Mouse (Mus musculus): Measurements from ENCODE around the gene Gucy2e. TPM values are rescaled to one million over a fixed set of nuclear protein-coding genes. Genes with fewer than 3 reads are reported as not detected.

Gucy2e gene
- polyA plus RNA-seq, 1 experiment, result not detected

DNA sequence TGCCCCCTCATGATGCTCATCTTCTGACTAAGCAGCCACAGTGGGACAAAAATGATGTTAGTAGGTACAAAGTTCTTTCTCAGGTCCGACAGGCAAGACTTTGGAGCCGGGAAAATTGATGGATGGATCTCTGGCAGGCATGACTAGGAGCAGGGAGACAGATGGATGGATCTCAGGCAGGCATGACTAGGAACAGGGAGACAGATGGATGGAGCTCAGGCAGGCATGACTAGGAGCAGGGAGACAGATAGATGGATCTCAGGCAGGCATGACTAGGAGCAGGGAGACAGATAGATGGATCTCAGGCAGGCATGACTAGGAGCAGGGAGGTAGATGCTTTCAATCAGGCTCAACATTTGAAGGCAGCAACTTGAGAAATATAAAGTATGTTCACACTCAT is 25.4 kb downstream of the Gucy2e start:
- no peaks in the 10 kb centered on the region for H3K4me1 ChIP-seq (ENCODE audit: control insufficient read depth, insufficient read depth, low read length)
- WGBS, result 62% methylated on average over 2 of the region's 2 CpGs
- TF ChIP-seq CTCF (IDR thresholded peaks at IDR 0.05; ENCODE audit: control insufficient read depth, insufficient read depth, low read length) (no peak), POLR2A (IDR thresholded peaks at IDR 0.05; ENCODE audit: borderline replicate concordance, control insufficient read depth, low read depth, low read length) (no peak)
- no peak overlapping the region for H3K27ac ChIP-seq (ENCODE audit: control insufficient read depth, insufficient read depth, low read depth, low read length, poor library complexity)
- H3K4me3 ChIP-seq (replicated peaks; ENCODE audit: control insufficient read depth, low read depth, low read length), result no peak overlapping the region

- TF ChIP-seq CTCF (IDR thresholded peaks at IDR 0.05; ENCODE audit: control insufficient read depth, insufficient read depth, low read length), result no peak
- no peak for TF ChIP-seq POLR2A (IDR thresholded peaks at IDR 0.05; ENCODE audit: borderline replicate concordance, control insufficient read depth, low read depth, low read length)
- Histone ChIP-seq H3K4me3 (replicated peaks; ENCODE audit: control insufficient read depth, low read depth, low read length) (no peak overlapping the region), H3K4me1 (ENCODE audit: control insufficient read depth, insufficient read depth, low read length) (peaks cover 3% of the 10 kb centered on the region; the same call in 1 of the 2 replicates), H3K27ac (ENCODE audit: control insufficient read depth, insufficient read depth, low read depth, low read length, poor library complexity) (no peak overlapping the region)
- WGBS, result 18% methylated on average over 13 of the region's 13 CpGs
Observed at GRCm38 (mm10) chr11:69202469-69203230, 34.2 kb downstream of the Gucy2e start.

GRCm38 (mm10) chr11:69200231-69200630 is 36.6 kb downstream of the Gucy2e start:
- H3K4me3 ChIP-seq (replicated peaks; ENCODE audit: control insufficient read depth, low read depth, low read length), result no peak overlapping the region
- WGBS, result 59% methylated on average over 6 of the region's 6 CpGs
- peaks cover 3% of the 10 kb centered on the region; the same call in 1 of the 2 replicates for H3K4me1 ChIP-seq (ENCODE audit: control insufficient read depth, insufficient read depth, low read length)
- H3K27ac ChIP-seq (ENCODE audit: control insufficient read depth, insufficient read depth, low read depth, low read length, poor library complexity), result no peak overlapping the region
- TF ChIP-seq CTCF (IDR thresholded peaks at IDR 0.05; ENCODE audit: control insufficient read depth, insufficient read depth, low read length), result no peak
- TF ChIP-seq POLR2A (IDR thresholded peaks at IDR 0.05; ENCODE audit: borderline replicate concordance, control insufficient read depth, low read depth, low read length), result no peak

GRCm38 (mm10) chr11:69199251-69199650 is 37.6 kb downstream of the Gucy2e start:
- WGBS, result 100% methylated on average over 1 of the region's 1 CpGs
- TF ChIP-seq POLR2A (IDR thresholded peaks at IDR 0.05; ENCODE audit: borderline replicate concordance, control insufficient read depth, low read depth, low read length) (no peak), CTCF (IDR thresholded peaks at IDR 0.05; ENCODE audit: control insufficient read depth, insufficient read depth, low read length) (no peak)
- peaks cover 3% of the 10 kb centered on the region; the same call in 1 of the 2 replicates for H3K4me1 ChIP-seq (ENCODE audit: control insufficient read depth, insufficient read depth, low read length)
- H3K4me3 ChIP-seq (replicated peaks; ENCODE audit: control insufficient read depth, low read depth, low read length), result no peak overlapping the region
- H3K27ac ChIP-seq (ENCODE audit: control insufficient read depth, insufficient read depth, low read depth, low read length, poor library complexity), result no peak overlapping the region

- 25% methylated on average over 6 of the region's 6 CpGs for WGBS
- H3K4me3 ChIP-seq (replicated peaks; ENCODE audit: control insufficient read depth, low read depth, low read length), result no peak within 1 kb of the TSS
- no peak within 1 kb of the TSS for H3K27ac ChIP-seq (ENCODE audit: control insufficient read depth, insufficient read depth, low read depth, low read length, poor library complexity)
- peaks cover under 1% of the 10 kb centered on the region; the same call in 1 of the 2 replicates for H3K4me1 ChIP-seq (ENCODE audit: control insufficient read depth, insufficient read depth, low read length)
- no peak for TF ChIP-seq POLR2A (IDR thresholded peaks at IDR 0.05; ENCODE audit: borderline replicate concordance, control insufficient read depth, low read depth, low read length)
- TF ChIP-seq CTCF (IDR thresholded peaks at IDR 0.05; ENCODE audit: control insufficient read depth, insufficient read depth, low read length), result no peak
Observed at GRCm38 (mm10) chr11:69197743-69198142, 39.1 kb downstream of the Gucy2e start, which contains the start of gene Alox8. Gene Alox8, minus strand, starts transcription at chr11:69197843.

GRCm38 (mm10) chr11:69197194-69197593 is 39.6 kb downstream of the Gucy2e start:
- WGBS, result 1% methylated on average over 14 of the region's 14 CpGs
- TF ChIP-seq CTCF (IDR thresholded peaks at IDR 0.05; ENCODE audit: control insufficient read depth, insufficient read depth, low read length), result no peak
- no peak for TF ChIP-seq POLR2A (IDR thresholded peaks at IDR 0.05; ENCODE audit: borderline replicate concordance, control insufficient read depth, low read depth, low read length)
- H3K4me1 ChIP-seq (ENCODE audit: control insufficient read depth, insufficient read depth, low read length), result no peaks in the 10 kb centered on the region
- no peak overlapping the region for H3K4me3 ChIP-seq (replicated peaks; ENCODE audit: control insufficient read depth, low read depth, low read length)
- no peak overlapping the region for H3K27ac ChIP-seq (ENCODE audit: control insufficient read depth, insufficient read depth, low read depth, low read length, poor library complexity)

DNA sequence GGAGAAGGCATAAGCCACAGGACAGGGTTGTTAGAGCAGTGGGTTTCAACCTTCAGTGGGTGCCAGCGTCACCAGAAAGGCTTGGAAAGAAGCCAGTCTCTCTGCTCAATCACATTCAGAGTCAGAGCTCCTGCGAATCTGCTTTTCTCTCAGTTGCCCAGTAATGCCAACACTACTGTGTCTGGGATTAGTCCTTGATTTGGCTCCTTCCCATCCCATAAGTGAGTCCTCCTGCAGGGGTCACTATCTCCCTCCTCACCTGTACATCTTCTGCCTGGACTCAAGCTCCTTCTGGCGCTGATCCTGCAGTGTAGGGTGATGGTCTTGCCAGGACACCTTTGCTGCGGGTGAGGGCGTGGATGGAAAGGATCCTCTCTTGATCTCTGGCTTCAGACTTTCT is 40.1 kb downstream of the Gucy2e start:
- H3K27ac ChIP-seq (ENCODE audit: control insufficient read depth, insufficient read depth, low read depth, low read length, poor library complexity), result no peak overlapping the region
- no peaks in the 10 kb centered on the region for H3K4me1 ChIP-seq (ENCODE audit: control insufficient read depth, insufficient read depth, low read length)
- 6% methylated on average over 5 of the region's 5 CpGs for WGBS
- no peak overlapping the region for H3K4me3 ChIP-seq (replicated peaks; ENCODE audit: control insufficient read depth, low read depth, low read length)
- TF ChIP-seq CTCF (IDR thresholded peaks at IDR 0.05; ENCODE audit: control insufficient read depth, insufficient read depth, low read length) (no peak), POLR2A (IDR thresholded peaks at IDR 0.05; ENCODE audit: borderline replicate concordance, control insufficient read depth, low read depth, low read length) (no peak)

- TF ChIP-seq POLR2A (IDR thresholded peaks at IDR 0.05; ENCODE audit: borderline replicate concordance, control insufficient read depth, low read depth, low read length), result no peak
- TF ChIP-seq CTCF (IDR thresholded peaks at IDR 0.05; ENCODE audit: control insufficient read depth, insufficient read depth, low read length), result peak; percentile 45
- Histone ChIP-seq H3K27ac (ENCODE audit: control insufficient read depth, insufficient read depth, low read depth, low read length, poor library complexity) (no peak overlapping the region), H3K4me1 (ENCODE audit: control insufficient read depth, insufficient read depth, low read length) (no peaks in the 10 kb centered on the region), H3K4me3 (replicated peaks; ENCODE audit: control insufficient read depth, low read depth, low read length) (no peak overlapping the region)
- WGBS, result 2% methylated on average over 1 of the region's 1 CpGs
Observed at GRCm38 (mm10) chr11:69192840-69193239, 44.0 kb downstream of the Gucy2e start.
